Mouse (Mus musculus) lung, postnatal 0 days (tissue): ENCODE results near the gene Tpo.

Experiments used
- CTCF ChIP-seq: IDR thresholded peaks from 2 replicates; pipeline ENCODE4 v1.5.1; 2016; ENCODE audit warnings: antibody characterized with exemption, mild to moderate bottlenecking
- EP300 ChIP-seq: IDR thresholded peaks from 2 replicates; pipeline ENCODE4 v1.6.1; 2016; ENCODE audit warnings: antibody characterized with exemption, mild to moderate bottlenecking, control low read depth

DNA sequence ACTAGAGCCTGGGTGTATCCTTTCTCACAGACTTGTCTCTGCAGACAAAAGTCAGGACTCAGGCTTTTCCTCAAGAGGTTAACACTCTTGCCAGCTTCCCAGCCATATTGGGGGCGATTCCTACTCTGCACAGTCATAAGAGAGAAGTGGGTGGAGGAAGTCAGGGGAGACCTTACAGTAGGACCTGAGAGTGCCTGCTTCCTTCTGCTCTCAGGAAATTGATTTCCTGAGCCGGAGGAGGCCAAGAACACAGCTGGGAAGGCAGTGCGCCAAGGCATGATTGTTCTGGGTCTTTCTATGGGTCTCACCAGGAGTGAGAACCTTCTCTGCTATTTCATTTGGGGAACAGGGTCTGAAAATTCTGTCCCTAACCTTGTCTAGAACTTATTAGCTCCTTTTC, 48.5 kb downstream of the Tpo start:
- no peak for TF ChIP-seq CTCF
- TF ChIP-seq EP300, result no peak
